Mouse (Mus musculus): ENCODE measurements around the gene Wnt1. TPM values are rescaled to one million over a fixed set of nuclear protein-coding genes. Genes with fewer than 3 reads are reported as not detected.
"Not testable (repeated sequence)": the region's sequence is repeated elsewhere in the genome, so short reads cannot be mapped to it uniquely, and the experiment has no call there.

The Wnt1 gene
- polyA plus RNA-seq, 1 experiment: not detected

DNA sequence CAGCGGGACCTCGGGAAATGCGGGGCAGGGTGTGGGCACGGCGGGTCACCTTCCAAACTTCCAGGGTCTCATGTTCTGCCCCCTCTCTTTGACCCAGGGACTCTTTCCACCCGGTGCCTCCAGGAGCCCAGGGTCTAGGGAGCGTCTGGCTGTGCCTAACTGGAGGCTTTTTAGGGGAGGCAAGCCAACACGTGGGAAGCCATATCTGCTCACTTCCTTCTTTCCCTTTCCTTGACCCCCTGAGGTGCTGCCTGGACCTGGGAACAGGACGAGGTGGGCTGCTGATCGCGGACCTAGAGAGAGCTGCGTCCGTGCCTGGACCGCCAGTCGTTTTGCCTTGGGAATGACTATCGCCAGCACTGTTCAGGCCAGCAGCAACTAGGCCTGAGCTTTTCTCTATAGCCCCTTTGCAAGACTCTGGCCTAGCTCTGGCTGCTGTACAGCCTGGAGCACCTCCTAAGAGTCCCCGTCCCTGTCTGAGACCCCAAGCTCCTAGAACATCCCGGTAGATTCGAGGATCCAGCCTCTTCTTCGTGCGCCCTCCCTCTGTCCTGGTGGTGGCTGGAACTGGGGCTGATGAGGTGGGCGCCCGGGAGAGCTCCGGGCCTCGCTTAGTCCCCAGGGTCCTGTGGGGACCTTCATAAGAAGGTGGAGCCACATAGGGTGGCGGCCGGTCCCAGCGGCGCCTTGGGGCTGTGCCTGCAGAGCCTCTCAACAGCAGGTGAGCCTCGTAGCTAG is 16.6 kb downstream of the Wnt1 start:
- H3K27ac ChIP-seq (ENCODE audit: insufficient read depth, low read length): no peak overlapping the region
- peak overlapping the region; percentile 43 for H3K9ac ChIP-seq (ENCODE audit: low read depth, poor library complexity, severe bottlenecking)
- H3K4me1 ChIP-seq (ENCODE audit: control insufficient read depth, insufficient read depth, low read length): no peaks in the 10 kb centered on the region

DNA sequence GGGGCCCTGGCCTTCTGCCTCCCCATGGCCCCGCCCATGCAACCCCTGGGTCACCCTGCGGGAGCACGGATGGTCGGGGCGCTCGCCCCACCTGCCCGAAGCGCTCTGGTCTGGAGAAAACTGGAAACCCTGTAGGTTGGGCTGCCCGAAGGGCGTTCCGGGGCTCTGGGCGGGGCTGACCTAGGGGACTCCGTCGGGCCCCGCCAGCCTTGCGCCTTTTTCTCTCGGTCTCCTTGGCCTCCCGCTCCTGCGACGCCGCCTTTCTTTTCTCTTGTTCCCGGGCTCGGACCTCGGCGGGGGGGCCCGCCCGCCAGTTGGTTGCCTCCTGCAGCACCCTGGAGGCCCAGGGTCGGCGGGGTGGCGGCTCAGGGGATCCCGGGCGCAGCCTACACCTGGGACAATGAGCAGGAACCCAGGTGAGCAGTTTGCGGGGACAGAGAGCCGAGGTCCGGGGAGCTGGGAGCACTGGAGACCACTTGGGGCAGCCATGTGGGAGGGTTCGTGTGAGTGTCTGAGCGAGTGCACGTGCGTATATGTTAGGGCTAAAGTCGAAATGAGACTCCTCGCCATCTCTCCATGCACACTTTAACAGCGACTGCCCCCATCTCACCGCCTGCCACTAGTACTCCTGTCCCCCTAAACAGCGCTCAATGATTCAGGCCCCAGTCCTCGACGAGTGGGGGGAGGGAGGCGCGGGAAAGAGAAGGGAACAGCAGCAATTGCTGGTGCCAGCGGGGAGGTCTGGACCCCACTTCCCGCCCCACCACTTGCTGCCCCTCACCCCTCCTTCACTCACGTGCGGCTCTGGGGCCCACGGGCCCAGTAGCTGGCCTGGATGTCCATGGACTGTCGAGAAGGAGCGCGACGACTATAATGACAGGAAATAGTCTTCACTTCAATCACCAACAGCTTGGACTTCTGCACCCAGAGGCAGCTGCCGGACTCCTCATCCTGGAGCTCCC is 17.4 kb downstream of the Wnt1 start:
- H3K4me1 ChIP-seq (ENCODE audit: control insufficient read depth, insufficient read depth, low read length): no peaks in the 10 kb centered on the region
- H3K27me3 ChIP-seq (ENCODE audit: control insufficient read depth, insufficient read depth, low read length, poor library complexity, severe bottlenecking): peaks cover 11% of the 10 kb centered on the region; the same call in 1 of the 2 replicates
- no peaks in the 10 kb centered on the region for H3K36me3 ChIP-seq (ENCODE audit: control insufficient read depth, insufficient read depth, low read length, poor library complexity, severe bottlenecking)
- peak overlapping the region; percentile 37 for H3K4me3 ChIP-seq (ENCODE audit: low read depth, low read length)
- TF ChIP-seq POLR2A (IDR thresholded peaks at IDR 0.05; ENCODE audit: insufficient read depth, low read length): no peak
- no peak for TF ChIP-seq EP300 (IDR thresholded peaks at IDR 0.05; ENCODE audit: insufficient read depth, low read depth, low read length)
- TF ChIP-seq CTCF (IDR thresholded peaks at IDR 0.05; ENCODE audit: low read depth, low read length): no peak
- no peak overlapping the region for H3K27ac ChIP-seq (ENCODE audit: insufficient read depth, low read length)
- H3K9me3 ChIP-seq (replicated peaks; ENCODE audit: control insufficient read depth, insufficient read depth, low read length, poor library complexity, severe bottlenecking): no peaks in the 10 kb centered on the region
- H3K9ac ChIP-seq (ENCODE audit: low read depth, poor library complexity, severe bottlenecking): peak overlapping the region; percentile 43; the same call in 1 of the 2 replicates

More for the DNA sequence above, 16.6 kb downstream of the Wnt1 start:
- Histone ChIP-seq H3K4me3 (ENCODE audit: low read depth, low read length) (peak overlapping the region; percentile 42), H3K27me3 (ENCODE audit: control insufficient read depth, insufficient read depth, low read length, poor library complexity, severe bottlenecking) (peaks cover 11% of the 10 kb centered on the region; the same call in 1 of the 2 replicates), H3K9me3 (replicated peaks; ENCODE audit: control insufficient read depth, insufficient read depth, low read length, poor library complexity, severe bottlenecking) (no peaks in the 10 kb centered on the region), H3K36me3 (ENCODE audit: control insufficient read depth, insufficient read depth, low read length, poor library complexity, severe bottlenecking) (no peaks in the 10 kb centered on the region)
- TF ChIP-seq EP300 (IDR thresholded peaks at IDR 0.05; ENCODE audit: insufficient read depth, low read depth, low read length): no peak
- no peak for TF ChIP-seq POLR2A (IDR thresholded peaks at IDR 0.05; ENCODE audit: insufficient read depth, low read length)
- TF ChIP-seq CTCF (IDR thresholded peaks at IDR 0.05; ENCODE audit: low read depth, low read length): no peak

GRCm38 (mm10) chr15:98807895-98808650 is 18.4 kb downstream of the Wnt1 start:
- TF ChIP-seq CTCF (IDR thresholded peaks at IDR 0.05; ENCODE audit: low read depth, low read length) (no peak), EP300 (IDR thresholded peaks at IDR 0.05; ENCODE audit: insufficient read depth, low read depth, low read length) (no peak), POLR2A (IDR thresholded peaks at IDR 0.05; ENCODE audit: insufficient read depth, low read length) (no peak)
- H3K4me3 ChIP-seq (ENCODE audit: low read depth, low read length): peak overlapping the region; percentile 19
- H3K36me3 ChIP-seq (ENCODE audit: control insufficient read depth, insufficient read depth, low read length, poor library complexity, severe bottlenecking): no peaks in the 10 kb centered on the region
- H3K9ac ChIP-seq (ENCODE audit: low read depth, poor library complexity, severe bottlenecking): 0 out of 2 replicates have a peak overlapping the region, but pooled peaks have one; percentile 43
- no peaks in the 10 kb centered on the region for H3K9me3 ChIP-seq (replicated peaks; ENCODE audit: control insufficient read depth, insufficient read depth, low read length, poor library complexity, severe bottlenecking)
- H3K4me1 ChIP-seq (ENCODE audit: control insufficient read depth, insufficient read depth, low read length): no peaks in the 10 kb centered on the region
- H3K27me3 ChIP-seq (ENCODE audit: control insufficient read depth, insufficient read depth, low read length, poor library complexity, severe bottlenecking): peaks cover 11% of the 10 kb centered on the region; the same call in 1 of the 2 replicates
- H3K27ac ChIP-seq (ENCODE audit: insufficient read depth, low read length): no peak overlapping the region

DNA sequence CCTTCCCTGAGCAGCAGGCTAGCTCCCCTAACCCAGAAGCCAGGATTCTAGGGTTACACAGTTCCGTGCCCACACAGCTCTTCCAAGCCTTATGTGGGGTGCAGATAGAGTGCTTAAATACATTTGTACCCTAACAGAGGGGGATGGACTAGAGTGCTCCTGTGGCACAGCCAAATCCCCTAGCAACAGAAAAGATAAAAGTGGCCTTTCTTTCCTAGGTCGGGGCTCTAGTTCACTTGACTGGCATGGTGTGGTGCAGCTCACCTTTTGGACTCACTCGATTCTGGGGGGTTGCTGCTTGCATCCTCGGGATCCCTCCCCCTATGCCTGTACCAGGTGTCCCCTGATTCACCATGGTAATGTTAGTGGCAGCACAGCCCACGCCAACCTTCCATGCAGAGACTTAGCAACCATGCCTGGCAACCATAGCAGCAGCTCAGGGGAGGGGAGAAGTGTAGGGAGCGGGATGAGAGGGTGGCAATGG is 19.0 kb downstream of the Wnt1 start:
- Histone ChIP-seq H3K27ac (ENCODE audit: insufficient read depth, low read length) (no peak overlapping the region), H3K9me3 (replicated peaks; ENCODE audit: control insufficient read depth, insufficient read depth, low read length, poor library complexity, severe bottlenecking) (no peaks in the 10 kb centered on the region), H3K36me3 (ENCODE audit: control insufficient read depth, insufficient read depth, low read length, poor library complexity, severe bottlenecking) (no peaks in the 10 kb centered on the region), H3K4me1 (ENCODE audit: control insufficient read depth, insufficient read depth, low read length) (no peaks in the 10 kb centered on the region), H3K9ac (ENCODE audit: low read depth, poor library complexity, severe bottlenecking) (no peak overlapping the region), H3K4me3 (ENCODE audit: low read depth, low read length) (no peak overlapping the region), H3K27me3 (ENCODE audit: control insufficient read depth, insufficient read depth, low read length, poor library complexity, severe bottlenecking) (peaks cover 8% of the 10 kb centered on the region; the same call in 1 of the 2 replicates)
- TF ChIP-seq POLR2A (IDR thresholded peaks at IDR 0.05; ENCODE audit: insufficient read depth, low read length) (no peak), EP300 (IDR thresholded peaks at IDR 0.05; ENCODE audit: insufficient read depth, low read depth, low read length) (no peak), CTCF (IDR thresholded peaks at IDR 0.05; ENCODE audit: low read depth, low read length) (no peak)

DNA sequence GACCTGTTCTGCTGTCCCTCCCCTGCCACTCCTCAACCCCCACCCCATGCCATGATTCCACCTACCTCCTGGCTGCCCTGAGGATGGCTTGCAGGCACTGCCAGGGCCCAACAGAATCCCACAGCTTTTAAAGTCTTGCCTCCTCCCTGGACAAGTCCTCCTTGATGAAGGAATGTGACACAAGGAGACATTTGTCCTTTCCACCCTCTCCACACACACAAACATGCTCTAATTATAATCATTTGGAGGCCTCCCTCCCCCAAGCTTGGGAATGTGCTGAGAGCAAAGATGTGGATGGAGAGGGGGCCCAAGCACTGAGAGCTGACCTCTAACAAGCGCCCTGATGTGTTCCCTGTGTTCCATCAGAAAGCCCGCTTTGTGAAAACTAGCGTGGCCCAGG is 19.7 kb downstream of the Wnt1 start, which contains the start of gene Ddn:
Gene Ddn (minus strand): TSS at position 101 of the 400 bp plus-strand sequence.
- no peak within 1 kb of the TSS for H3K27ac ChIP-seq (ENCODE audit: insufficient read depth, low read length)
- no peaks in the 10 kb centered on the region for H3K4me1 ChIP-seq (ENCODE audit: control insufficient read depth, insufficient read depth, low read length)
- H3K27me3 ChIP-seq (ENCODE audit: control insufficient read depth, insufficient read depth, low read length, poor library complexity, severe bottlenecking): peaks cover 8% of the 10 kb centered on the region; the same call in 1 of the 2 replicates
- no peaks in the 10 kb centered on the region for H3K36me3 ChIP-seq (ENCODE audit: control insufficient read depth, insufficient read depth, low read length, poor library complexity, severe bottlenecking)
- no peak within 1 kb of the TSS for H3K4me3 ChIP-seq (ENCODE audit: low read depth, low read length)
- TF ChIP-seq EP300 (IDR thresholded peaks at IDR 0.05; ENCODE audit: insufficient read depth, low read depth, low read length): no peak
- no peak for TF ChIP-seq POLR2A (IDR thresholded peaks at IDR 0.05; ENCODE audit: insufficient read depth, low read length)
- no peak for TF ChIP-seq CTCF (IDR thresholded peaks at IDR 0.05; ENCODE audit: low read depth, low read length)
- H3K9me3 ChIP-seq (replicated peaks; ENCODE audit: control insufficient read depth, insufficient read depth, low read length, poor library complexity, severe bottlenecking): no peaks in the 10 kb centered on the region
- no peak within 1 kb of the TSS for H3K9ac ChIP-seq (ENCODE audit: low read depth, poor library complexity, severe bottlenecking)

DNA sequence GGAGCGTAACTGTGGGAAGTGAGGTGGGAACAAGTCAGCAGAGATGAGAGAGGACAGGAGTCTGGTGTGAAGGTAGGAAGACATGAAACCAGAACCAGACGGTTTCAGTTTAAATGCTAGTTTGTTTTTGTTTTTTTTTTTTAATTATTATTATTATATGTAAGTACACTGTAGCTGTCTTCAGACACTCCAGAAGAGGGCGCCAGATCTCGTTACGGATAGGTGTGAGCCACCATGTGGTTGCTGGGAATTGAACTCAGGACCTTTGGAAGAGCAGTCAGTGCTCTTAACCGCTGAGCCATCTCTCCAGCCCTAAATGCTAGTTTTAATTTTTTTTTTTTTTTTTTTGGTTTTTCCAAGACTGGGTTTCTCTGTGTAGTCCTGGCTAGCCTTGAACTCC is 20.6 kb downstream of the Wnt1 start:
- not testable (repeated sequence) for H3K9me3 ChIP-seq (replicated peaks; ENCODE audit: control insufficient read depth, insufficient read depth, low read length, poor library complexity, severe bottlenecking); H3K9ac ChIP-seq (ENCODE audit: low read depth, poor library complexity, severe bottlenecking); H3K27me3 ChIP-seq (ENCODE audit: control insufficient read depth, insufficient read depth, low read length, poor library complexity, severe bottlenecking); H3K4me3 ChIP-seq (ENCODE audit: low read depth, low read length); H3K4me1 ChIP-seq (ENCODE audit: control insufficient read depth, insufficient read depth, low read length); H3K36me3 ChIP-seq (ENCODE audit: control insufficient read depth, insufficient read depth, low read length, poor library complexity, severe bottlenecking); H3K27ac ChIP-seq (ENCODE audit: insufficient read depth, low read length)

All from ES-Bruce4 (cell line).